Mouse (Mus musculus) right cerebral cortex, postnatal 25 days (tissue): ENCODE data around the gene Spout1.
A peak's percentile ranks its signal among the peaks of the same experiment; 100 is the strongest.
"Not testable (repeated sequence)": the region's sequence is repeated elsewhere in the genome, so short reads cannot be mapped to it uniquely, and the experiment has no call there.

Experiments used
- DNase-seq: peaks from one replicate; pipeline ENCODE4 v3.0.0; 2022

Gene Spout1

GRCm38 (mm10) chr2:30177700-30178675 is at the start of gene Spout1:
Spout1 (minus strand) TSS chr2:30178459.
- DNase-seq = peak; percentile 97

DNA sequence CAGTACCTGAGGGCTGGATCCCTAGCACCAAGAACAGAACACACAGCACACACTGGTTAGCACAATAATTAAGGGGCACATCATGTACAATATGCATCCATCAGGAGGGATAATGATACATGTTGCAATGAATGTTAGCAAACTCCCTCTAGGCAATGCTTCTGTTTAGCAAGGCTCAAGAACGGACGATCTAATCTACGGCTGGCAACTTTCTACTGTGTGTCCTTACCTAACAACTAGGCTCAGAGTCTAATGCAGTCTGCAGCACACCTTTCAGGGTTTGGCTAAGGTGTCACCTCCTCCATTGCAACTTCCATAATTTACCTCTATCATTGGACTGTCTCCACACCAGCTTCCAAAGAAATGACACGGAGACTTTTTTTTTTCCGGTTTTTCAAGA is 38.0 kb upstream of the Spout1 start:
- DNase-seq = no peak

GRCm38 (mm10) chr2:30215493-30215892 is 37.2 kb upstream of the Spout1 start:
- DNase-seq = no peak

DNA sequence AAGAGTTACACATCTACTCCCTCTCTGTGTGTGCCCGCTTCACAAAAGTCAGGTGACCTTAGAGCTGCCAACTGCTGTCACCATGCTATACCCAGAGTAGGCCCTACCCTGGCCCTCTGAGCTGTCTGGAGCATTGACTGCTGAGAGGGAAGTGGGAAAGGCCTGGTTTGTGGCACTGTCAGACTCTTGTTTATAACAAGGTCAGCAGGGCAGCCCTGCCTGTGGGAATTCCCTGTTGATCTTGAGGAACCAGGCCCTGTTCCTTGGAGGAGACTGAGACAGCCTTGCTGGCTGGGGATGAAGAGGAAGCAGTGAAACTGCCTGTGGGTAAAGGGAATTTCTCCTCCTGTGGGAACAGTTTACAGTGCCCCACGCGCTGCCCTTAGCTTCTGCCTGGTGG is 36.5 kb upstream of the Spout1 start:
- no peak for DNase-seq

GRCm38 (mm10) chr2:30212951-30213350 is 34.7 kb upstream of the Spout1 start:
- no peak for DNase-seq

DNA sequence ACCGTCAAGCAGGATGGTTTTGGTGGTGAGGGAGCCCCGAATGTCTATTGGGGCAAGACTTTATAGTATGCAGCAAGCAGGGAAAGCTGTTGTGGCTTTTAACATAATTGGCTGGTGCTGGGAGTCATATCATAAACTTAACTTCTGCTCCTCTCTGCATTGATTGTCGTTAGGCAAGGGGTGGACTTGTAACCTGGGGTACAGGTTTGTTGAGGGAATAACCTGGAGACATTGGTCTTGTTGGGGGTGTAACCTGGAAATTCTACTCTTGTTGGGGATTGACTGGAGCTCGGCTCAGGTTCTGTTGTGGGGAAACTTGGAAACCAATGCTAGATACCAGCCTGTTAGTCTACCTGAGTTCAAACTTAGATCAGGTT is 33.9 kb upstream of the Spout1 start:
- DNase-seq = no peak

DNA sequence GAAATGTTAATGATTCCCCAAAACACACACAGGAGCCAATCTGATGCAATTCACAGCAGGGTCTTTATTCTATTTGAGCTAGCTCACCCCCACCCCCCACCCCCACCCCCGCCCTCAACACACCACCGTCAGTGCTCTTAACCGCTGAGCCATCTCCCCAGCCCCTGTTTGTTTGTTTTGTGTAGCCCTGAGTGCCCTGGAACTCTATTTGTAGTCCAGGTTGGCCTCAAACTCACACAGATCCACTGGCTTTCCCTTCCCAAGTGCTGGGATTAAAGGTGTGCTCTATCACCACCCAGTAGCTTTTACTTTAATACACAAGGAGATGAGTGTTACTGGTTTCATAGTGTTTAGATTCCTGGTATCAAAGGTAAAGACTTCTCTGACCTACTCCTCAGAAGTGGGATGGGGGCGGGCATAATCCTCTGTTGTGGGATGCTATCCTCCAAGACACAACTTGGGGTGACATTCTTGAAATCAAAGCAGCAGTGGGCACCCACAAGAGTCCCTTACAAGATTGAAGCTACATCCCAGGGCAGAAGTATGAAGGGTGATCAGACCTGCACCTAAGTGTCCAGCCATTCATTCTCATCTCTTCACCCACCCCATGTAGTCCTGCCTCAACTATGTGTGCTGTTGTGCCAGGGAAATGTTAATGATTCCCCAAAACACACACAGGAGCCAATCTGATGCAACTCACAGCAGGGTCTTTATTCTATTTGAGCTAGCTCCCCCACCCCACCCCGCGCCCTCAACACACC is 33.3 kb upstream of the Spout1 start:
- DNase-seq = no peak

- DNase-seq = no peak
Observed at GRCm38 (mm10) chr2:30207886-30208285, 29.6 kb upstream of the Spout1 start.

- DNase-seq = no peak
Observed at GRCm38 (mm10) chr2:30207401-30207800, 29.1 kb upstream of the Spout1 start.

GRCm38 (mm10) chr2:30205629-30206357 is 27.5 kb upstream of the Spout1 start, which contains the start of gene Kyat1:
Kyat1 (minus strand) TSS chr2:30205847.
- DNase-seq = peak; percentile 89

DNA sequence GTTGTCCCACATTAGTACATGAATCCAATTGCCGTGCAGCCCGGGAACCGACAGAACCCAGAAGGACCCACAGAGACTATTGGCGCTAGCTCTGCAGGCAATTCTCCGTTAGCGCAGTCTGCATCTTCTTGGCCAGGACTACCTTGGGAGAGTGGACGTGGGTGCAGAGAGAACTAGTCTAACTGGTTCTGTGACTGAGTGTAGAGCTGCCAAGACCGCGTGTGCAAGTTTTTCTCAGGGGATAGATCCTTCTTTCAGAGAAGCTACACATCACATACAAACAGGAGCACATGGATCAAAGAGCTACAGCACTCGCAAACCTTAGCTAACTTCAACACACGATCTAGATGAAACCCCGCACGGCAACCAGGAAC is 27.0 kb upstream of the Spout1 start:
- DNase-seq = no peak

GRCm38 (mm10) chr2:30203439-30203838 is 25.2 kb upstream of the Spout1 start:
- no peak for DNase-seq

GRCm38 (mm10) chr2:30200388-30200925 is 22.2 kb upstream of the Spout1 start:
- no peak for DNase-seq

DNA sequence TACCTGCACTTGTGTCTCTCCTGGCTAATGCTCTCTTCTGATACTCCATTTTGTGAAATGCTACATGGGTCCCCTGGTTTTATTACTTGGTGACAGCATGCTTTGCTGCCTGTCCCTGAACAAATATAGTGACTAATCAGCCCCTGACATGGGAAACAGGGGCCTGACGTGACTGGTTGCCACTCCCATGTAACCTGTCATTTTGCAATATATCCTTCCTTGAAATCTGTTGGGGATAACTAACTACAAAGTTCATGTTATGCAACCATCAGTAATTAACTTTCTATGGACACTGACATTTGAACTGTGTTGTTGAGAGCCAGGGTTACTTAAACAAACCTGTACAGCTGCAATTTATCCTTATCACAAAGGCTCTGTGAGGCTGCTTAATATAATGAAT is 21.7 kb upstream of the Spout1 start:
- no peak for DNase-seq

GRCm38 (mm10) chr2:30198021-30198420 is 19.8 kb upstream of the Spout1 start:
- DNase-seq = no peak

DNA sequence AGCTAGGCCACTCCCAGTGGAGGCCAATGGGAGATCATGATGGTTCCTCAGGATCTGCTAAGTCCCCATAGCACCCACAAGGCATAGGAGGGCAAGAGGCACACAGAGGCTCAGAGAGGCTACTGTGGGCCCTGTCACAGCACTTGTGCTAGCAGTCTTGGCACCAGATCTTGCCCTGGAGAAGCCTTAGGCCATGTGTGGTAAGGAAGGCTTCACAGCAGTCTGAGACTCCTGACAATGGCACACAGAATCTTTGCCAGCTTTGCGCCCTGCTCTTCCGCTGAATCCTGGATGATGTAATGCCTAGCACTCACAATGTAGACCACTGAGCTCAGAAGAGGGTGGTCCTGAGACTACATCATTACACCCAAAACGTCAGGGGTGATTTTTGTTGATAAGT is 16.4 kb upstream of the Spout1 start:
- no peak for DNase-seq

- DNase-seq = no peak
Observed at GRCm38 (mm10) chr2:30191790-30192580, 13.7 kb upstream of the Spout1 start.

DNA sequence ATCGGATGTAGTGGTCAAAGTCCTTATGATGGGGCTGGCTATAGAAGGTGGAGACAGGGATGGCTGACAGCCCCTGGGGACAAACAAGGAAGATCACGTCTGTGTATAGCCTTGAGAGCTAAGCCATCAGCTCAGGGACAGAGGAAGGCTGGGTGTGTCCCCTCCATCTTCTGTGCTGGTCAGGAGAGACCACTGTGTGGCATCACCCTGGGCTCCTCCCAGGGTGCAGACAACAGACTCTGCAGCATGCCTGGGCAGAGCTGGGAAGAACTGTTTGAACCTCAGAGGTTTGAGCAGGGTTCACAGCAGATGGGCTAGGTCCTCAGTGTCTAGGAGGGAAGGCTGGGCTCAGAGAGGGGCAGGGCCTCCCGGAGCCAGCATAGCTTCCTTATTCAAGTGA is 7.4 kb upstream of the Spout1 start:
- DNase-seq = no peak

DNA sequence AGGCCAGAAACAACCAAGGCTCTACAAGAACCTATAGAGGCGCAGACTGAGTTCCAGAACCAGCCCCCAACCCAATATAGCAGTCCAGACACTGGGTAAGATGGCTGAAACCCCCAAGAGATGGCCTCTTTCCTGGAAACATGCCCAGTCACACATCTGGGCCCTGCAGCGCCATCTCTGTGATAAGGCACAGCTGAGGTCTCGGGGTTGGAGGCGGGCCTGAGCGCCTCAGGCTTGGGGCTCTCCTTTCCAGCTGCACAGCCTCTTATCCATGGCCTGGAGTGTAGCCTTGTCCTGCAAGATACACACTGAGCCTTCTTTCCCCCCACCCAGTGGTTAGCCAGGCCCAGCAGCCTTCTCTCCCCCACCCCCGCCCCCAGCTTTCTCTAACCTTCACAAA is 7.0 kb upstream of the Spout1 start:
- DNase-seq = no peak

- DNase-seq = no peak
Observed at GRCm38 (mm10) chr2:30183721-30184120, 5.5 kb upstream of the Spout1 start.

- no peak for DNase-seq
Observed at GRCm38 (mm10) chr2:30182424-30182823, 4.2 kb upstream of the Spout1 start.

DNA sequence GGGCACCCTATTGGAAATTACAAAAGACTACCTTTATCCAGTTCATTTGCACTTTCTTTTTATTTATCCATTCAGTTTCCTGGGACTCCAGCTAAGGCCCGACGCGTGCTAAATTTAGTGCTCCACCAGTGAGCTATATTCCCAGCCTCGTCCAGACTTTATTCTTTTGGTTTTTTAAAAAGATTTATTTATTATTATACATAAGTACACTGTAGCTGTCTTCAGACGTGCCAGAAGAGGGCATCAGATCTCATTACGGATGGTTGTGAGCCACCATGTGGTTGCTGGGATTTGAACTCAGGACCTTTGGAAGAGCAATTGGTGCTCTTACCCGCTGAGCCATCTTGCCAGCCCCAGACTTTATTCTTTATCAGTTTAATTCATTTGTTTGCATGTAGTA is 452 bp upstream of the Spout1 start:
- not testable (repeated sequence) for DNase-seq
